Mouse (Mus musculus) bone marrow, adult 2 months (tissue): ENCODE results near the gene Sun5. TPM values are rescaled to one million over a fixed set of nuclear protein-coding genes. Genes with fewer than 3 reads are reported as not detected.

Experiments used
- H3K27ac ChIP-seq: fragments of 200-500 bp; 2 replicates; pipeline ENCODE4 v1.5.1; 2012; ENCODE audit warnings: low read depth, mild to moderate bottlenecking, control low read depth, inconsistent platforms, low read length; ENCODE audit not compliant: control insufficient read depth, poor library complexity, insufficient read depth
- H3K4me1 ChIP-seq: fragments of 200-500 bp; 2 replicates; pipeline ENCODE4 v1.6.1; 2011; ENCODE audit warnings: low read length; ENCODE audit not compliant: control insufficient read depth, insufficient read depth
- H3K4me3 ChIP-seq: fragments of 200-500 bp; replicated peaks from 2 replicates; pipeline ENCODE3; 2011; ENCODE audit warnings: mild to moderate bottlenecking, low read depth, low read length, control low read depth; ENCODE audit not compliant: control insufficient read depth
- CTCF ChIP-seq: fragments of 200-500 bp; IDR thresholded peaks from 2 replicates; pipeline ENCODE4 v1.5.1; 2011; ENCODE audit warnings: low read length, control low read depth; ENCODE audit not compliant: control insufficient read depth, insufficient read depth
- POLR2A ChIP-seq: fragments of 200-500 bp; IDR thresholded peaks from 2 replicates; pipeline ENCODE4 v1.6.1; 2011; ENCODE audit warnings: low read depth, mild to moderate bottlenecking, control low read depth, low read length, borderline replicate concordance; ENCODE audit not compliant: control insufficient read depth
- WGBS: fragments of 180-500 bp; shearing (Covaris S2); methylation state at CpG from one replicate; pipeline ENCODE4 v1.1.7; 2018; 5-methylcytosine and 5-hydroxymethylcytosine counted together
- polyA plus RNA-seq: library from polyadenylated mRNA; stranded (reverse); fragments of >200 nt; gene quantifications from 2 replicates; pipeline ENCODE4 v1.2.4, GENCODE M21; 2011; ENCODE audit warnings: low replicate concordance; ENCODE audit not compliant: missing spikeins, insufficient read depth, insufficient read length

Gene Sun5
- polyA plus RNA-seq: not detected in 2 replicates

DNA sequence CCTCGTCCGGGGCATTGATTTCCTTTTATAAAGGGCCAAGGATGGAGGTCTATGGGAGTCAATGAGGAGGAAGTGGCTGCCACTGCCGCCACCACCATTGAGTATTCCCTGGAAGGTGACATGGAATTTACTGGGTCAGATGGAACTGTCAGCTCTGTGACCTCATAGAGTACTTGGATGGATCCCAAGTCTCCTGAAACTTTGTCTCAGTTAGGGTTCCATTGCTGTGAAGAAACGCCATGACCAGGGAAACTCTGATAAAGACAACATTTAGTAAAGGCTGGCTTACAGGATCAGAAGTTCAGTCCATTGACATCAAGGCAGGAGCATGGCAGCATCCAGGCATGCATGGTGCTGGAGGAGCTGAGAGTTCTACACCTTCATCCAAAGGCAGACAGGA lies at the start of gene Sun5:
Gene Sun5 (minus strand): TSS at position 101 of the 400 bp plus-strand sequence.
- no peak within 1 kb of the TSS for H3K4me3 ChIP-seq
- WGBS: 80% methylated on average over 4 of the region's 4 CpGs
- no peaks in the 10 kb centered on the region for H3K4me1 ChIP-seq
- TF ChIP-seq CTCF: no peak
- H3K27ac ChIP-seq: no peak within 1 kb of the TSS

DNA sequence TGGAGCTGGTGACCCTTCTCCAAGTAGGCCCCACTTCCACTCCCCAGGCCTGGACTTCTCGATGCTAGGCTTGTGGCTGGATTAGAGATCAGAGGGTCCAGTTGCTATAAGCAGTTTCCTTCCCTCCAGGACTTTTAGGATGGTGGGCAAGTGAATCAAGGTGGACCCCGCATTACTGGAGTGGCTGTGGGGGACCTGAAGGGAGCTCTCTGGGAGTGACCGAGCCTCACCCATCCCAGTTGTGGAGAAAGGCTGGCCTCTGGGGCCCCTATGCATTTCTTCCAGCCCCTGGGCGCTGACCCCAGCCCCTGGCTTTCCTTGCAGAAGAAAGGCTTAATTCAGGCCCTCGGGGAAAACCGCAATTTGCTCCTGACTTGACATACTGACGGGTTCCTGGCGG lies 47.0 kb upstream of the Sun5 start, which contains the start of gene Bpifb3:
Gene Bpifb3 (plus strand): TSS at position 301 of the 400 bp plus-strand sequence.
- H3K27ac ChIP-seq: no peak within 1 kb of the TSS
- TF ChIP-seq CTCF: no peak
- H3K4me3 ChIP-seq: no peak within 1 kb of the TSS
- no peaks in the 10 kb centered on the region for H3K4me1 ChIP-seq
- 74% methylated on average over 8 of the region's 8 CpGs for WGBS

DNA sequence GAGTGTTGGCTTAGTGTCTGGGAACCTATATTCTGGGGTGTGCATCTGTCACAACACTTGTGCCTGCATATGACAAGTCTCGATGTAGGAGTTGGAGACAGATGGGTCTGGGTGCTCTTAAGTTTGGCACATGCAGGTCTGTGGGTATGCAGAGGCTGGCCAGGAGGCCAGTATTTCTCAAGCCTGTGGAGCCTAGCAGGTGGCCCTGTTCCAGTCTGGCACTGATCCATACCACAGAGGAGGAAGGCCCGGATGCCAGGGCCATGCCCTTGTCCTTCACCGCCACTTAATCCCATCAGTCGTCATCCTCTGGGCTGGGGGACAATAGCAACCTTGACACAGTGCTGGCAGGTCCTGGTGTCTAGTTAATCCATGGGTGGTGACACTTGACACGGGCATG lies 43.3 kb upstream of the Sun5 start:
- 17% methylated on average over 5 of the region's 5 CpGs for WGBS
- no peak for TF ChIP-seq CTCF
- TF ChIP-seq POLR2A: no peak

DNA sequence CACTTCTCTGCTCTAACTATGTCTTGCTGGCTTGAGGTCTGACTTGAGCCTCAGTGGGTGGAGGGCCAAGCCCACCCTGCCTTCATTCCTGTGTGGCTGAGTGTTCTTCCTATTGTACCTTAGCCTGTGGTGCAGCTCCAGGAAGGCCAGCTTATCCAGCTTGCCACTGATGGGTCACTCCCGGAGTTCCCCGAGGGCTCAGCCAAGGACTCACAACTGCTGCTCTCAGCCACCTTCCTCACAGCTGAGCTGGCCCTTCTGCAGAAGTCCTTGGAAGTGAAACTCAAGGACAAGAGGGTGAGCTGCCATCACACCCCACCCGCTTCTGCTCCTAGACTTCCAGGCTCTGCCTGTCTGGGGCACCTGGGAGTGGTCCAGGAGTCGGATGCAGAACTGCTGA lies 35.7 kb upstream of the Sun5 start:
- Histone ChIP-seq H3K27ac (no peak overlapping the region), H3K4me1 (no peaks in the 10 kb centered on the region), H3K4me3 (no peak overlapping the region)
- no peak for TF ChIP-seq POLR2A
- TF ChIP-seq CTCF: no peak
- WGBS: 72% methylated on average over 4 of the region's 4 CpGs

More for the DNA sequence above, 43.3 kb upstream of the Sun5 start:
- no peaks in the 10 kb centered on the region for H3K4me1 ChIP-seq
- H3K4me3 ChIP-seq: no peak overlapping the region
- H3K27ac ChIP-seq: no peak overlapping the region

DNA sequence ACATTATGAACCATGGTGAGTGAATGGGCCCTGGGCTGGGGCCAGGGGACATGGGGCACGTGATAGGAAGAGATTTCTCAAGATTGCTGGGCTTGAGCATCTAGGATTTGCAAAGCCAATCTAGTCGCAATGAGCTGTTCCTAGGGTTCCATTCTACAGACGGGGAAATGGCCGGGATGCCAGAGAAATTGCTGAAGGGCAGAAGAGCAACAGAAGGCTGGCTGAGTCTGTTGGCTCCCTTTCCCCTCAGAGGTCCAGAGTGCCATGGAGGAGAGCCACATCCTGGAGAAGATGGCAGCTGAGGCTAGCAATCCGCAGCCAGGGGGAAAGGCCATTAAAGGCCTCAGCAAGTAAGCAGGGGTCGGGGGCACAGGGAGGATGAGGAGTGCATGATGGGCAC lies 31.8 kb upstream of the Sun5 start:
- WGBS: 69% methylated on average over 6 of the region's 6 CpGs
- H3K4me3 ChIP-seq: no peak overlapping the region
- no peaks in the 10 kb centered on the region for H3K4me1 ChIP-seq
- TF ChIP-seq POLR2A (no peak), CTCF (no peak)
- H3K27ac ChIP-seq: no peak overlapping the region

DNA sequence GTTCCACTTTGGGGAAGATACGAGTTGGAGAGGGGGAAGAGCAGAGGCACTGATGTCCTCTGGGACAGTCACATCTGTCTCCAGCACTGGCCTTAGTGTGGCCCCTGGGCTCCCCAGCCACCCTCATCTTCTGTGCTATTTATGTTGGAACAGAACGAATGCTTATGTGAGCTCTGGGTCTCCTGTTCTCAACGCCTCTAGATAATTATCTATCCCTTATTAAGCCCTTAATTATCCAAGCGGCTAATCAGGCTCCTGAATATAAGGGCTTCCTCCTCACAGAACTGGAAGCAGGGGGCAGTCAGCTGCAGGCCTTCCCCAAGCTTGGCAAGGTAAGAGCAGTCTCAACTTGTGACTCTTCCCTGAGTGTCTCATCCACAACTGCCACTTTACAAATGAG lies 29.2 kb upstream of the Sun5 start, which contains the start of gene Bpifb6:
Gene Bpifb6 (plus strand): TSS at position 301 of the 400 bp plus-strand sequence.
- 72% methylated on average over 4 of the region's 4 CpGs for WGBS
- TF ChIP-seq CTCF (no peak), POLR2A (no peak)
- H3K4me1 ChIP-seq: no peaks in the 10 kb centered on the region

DNA sequence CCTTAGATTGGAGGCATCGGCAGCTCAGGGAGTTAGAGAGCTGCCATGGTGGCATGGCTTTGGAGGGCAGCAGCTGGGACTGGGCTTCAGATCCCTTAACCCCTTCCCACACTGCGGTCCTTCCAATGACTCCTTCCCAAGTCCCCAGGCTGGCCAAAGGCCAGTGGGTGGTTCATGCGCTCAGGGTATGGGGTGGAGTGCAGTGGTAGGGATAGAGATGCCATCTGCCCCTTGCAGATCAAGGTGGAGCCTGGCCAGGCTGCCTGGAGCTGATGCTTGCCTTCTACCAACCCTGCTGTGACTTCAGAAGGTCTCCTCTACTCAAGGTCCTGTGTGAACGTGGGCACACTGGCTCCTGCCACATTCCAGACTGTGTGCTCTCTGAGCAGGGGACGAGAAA lies 28.2 kb upstream of the Sun5 start:
- TF ChIP-seq CTCF (no peak), POLR2A (no peak)
- 71% methylated on average over 5 of the region's 5 CpGs for WGBS
- Histone ChIP-seq H3K4me1 (no peaks in the 10 kb centered on the region), H3K4me3 (no peak overlapping the region), H3K27ac (no peak overlapping the region)

More for the DNA sequence above, 29.2 kb upstream of the Sun5 start, which contains the start of gene Bpifb6:
- H3K27ac ChIP-seq: no peak within 1 kb of the TSS
- H3K4me3 ChIP-seq: no peak within 1 kb of the TSS

DNA sequence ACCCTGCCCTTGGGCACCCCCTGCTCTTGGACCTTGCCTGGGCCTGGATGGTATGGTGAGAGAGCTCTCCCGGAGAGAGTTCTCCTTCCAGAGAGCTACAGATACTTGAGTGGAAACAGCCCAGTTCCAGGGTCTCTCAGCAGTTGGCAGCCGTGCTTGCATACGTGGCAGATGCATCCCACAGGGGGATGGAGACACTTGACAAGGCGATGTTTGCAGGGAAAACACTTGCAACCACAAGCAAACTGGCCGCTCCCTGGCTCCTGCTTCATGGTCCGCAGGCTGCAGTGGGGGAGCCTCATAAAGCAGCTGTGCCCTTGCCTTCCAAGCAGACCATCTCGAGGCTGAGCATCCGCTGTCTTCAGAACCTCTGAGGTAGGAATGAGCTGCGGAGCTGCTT lies 3.9 kb upstream of the Sun5 start, which contains the start of gene Bpifb2:
Gene Bpifb2 (plus strand): TSS at position 301 of the 400 bp plus-strand sequence.
- no peak for TF ChIP-seq CTCF
- Histone ChIP-seq H3K4me3 (no peak within 1 kb of the TSS), H3K4me1 (no peaks in the 10 kb centered on the region), H3K27ac (no peak within 1 kb of the TSS)
- 74% methylated on average over 9 of the region's 9 CpGs for WGBS

DNA sequence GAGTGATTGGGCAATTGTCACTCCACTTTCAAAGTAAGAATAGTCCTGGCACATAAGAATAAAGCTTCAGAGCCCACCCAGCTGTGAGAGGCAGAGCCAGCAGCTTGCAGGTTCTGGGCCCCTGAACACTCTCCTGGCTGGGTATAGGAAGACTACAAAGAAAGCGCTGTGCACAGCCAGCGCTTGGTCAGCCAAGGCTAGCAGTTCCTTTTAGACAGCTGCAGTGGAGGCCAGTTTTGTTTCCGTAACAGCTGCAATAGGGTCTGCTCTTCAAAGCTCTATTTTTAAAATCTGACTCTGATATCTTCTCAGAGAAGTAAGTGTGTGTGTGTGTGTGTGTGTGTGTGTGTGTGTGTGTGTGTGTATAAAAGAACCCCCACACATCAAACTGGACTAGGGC lies 8.9 kb downstream of the Sun5 start:
- 66% methylated on average over 3 of the region's 3 CpGs for WGBS
- no peak overlapping the region for H3K4me3 ChIP-seq
- TF ChIP-seq CTCF (no peak), POLR2A (no peak)
- no peak overlapping the region; the same call in 1 of the 2 replicates for H3K27ac ChIP-seq
- H3K4me1 ChIP-seq: no peaks in the 10 kb centered on the region
